Mouse (Mus musculus) ES-Bruce4 (cell line): ENCODE measurements around the gene Cbarp. TPM values are rescaled to one million over a fixed set of nuclear protein-coding genes. Genes with fewer than 3 reads are reported as not detected.
A peak's percentile ranks its signal among the peaks of the same experiment; 100 is the strongest.

Experiments
- H3K27ac ChIP-seq: 2 replicates; pipeline ENCODE4 v1.5.1; 2012; ENCODE audit warnings: low read length, inconsistent platforms; ENCODE audit not compliant: insufficient read depth
- H3K27me3 ChIP-seq: 2 replicates; pipeline ENCODE4 v1.6.1; 2012; ENCODE audit warnings: mild to moderate bottlenecking, low read length, inconsistent platforms; ENCODE audit not compliant: control insufficient read depth, poor library complexity, insufficient read depth, severe bottlenecking
- H3K36me3 ChIP-seq: 2 replicates; pipeline ENCODE4 v1.6.1; 2012; ENCODE audit warnings: inconsistent platforms, mild to moderate bottlenecking, low read length, moderate library complexity; ENCODE audit not compliant: control insufficient read depth, poor library complexity, insufficient read depth, severe bottlenecking
- H3K4me1 ChIP-seq: one replicate; pipeline ENCODE4 v1.8.1; 2011; ENCODE audit warnings: low read length; ENCODE audit not compliant: control insufficient read depth, insufficient read depth
- H3K4me3 ChIP-seq: 2 replicates; pipeline ENCODE4 v1.5.1; 2011; ENCODE audit warnings: low read depth, mild to moderate bottlenecking, low read length
- H3K9ac ChIP-seq: 2 replicates; pipeline ENCODE4 v1.6.1; 2012; ENCODE audit warnings: low read depth, mild to moderate bottlenecking, inconsistent platforms; ENCODE audit not compliant: poor library complexity, severe bottlenecking
- H3K9me3 ChIP-seq: replicated peaks from 2 replicates; pipeline ENCODE4 v1.6.1; 2012; ENCODE audit warnings: mild to moderate bottlenecking, low read length, inconsistent platforms; ENCODE audit not compliant: control insufficient read depth, poor library complexity, insufficient read depth, severe bottlenecking
- CTCF ChIP-seq: IDR thresholded peaks from one replicate; pipeline ENCODE4 v1.8.1; 2011; ENCODE audit warnings: low read depth, low read length
- EP300 ChIP-seq: IDR thresholded peaks from 2 replicates; pipeline ENCODE4 v1.6.1; 2011; ENCODE audit warnings: low read depth, low read length; ENCODE audit not compliant: insufficient read depth
- POLR2A ChIP-seq: IDR thresholded peaks from one replicate; pipeline ENCODE4 v1.8.1; 2011; ENCODE audit warnings: low read length; ENCODE audit not compliant: insufficient read depth
- polyA plus RNA-seq: library from polyadenylated mRNA; stranded (reverse); fragments of >200 nt; gene quantifications from 2 replicates; pipeline ENCODE4 v1.2.4, GENCODE M21; 2011; ENCODE audit warnings: low read depth; ENCODE audit not compliant: missing spikeins, insufficient read depth, insufficient read length

The Cbarp gene
- polyA plus RNA-seq, 1 experiment, result 29.8 TPM

DNA sequence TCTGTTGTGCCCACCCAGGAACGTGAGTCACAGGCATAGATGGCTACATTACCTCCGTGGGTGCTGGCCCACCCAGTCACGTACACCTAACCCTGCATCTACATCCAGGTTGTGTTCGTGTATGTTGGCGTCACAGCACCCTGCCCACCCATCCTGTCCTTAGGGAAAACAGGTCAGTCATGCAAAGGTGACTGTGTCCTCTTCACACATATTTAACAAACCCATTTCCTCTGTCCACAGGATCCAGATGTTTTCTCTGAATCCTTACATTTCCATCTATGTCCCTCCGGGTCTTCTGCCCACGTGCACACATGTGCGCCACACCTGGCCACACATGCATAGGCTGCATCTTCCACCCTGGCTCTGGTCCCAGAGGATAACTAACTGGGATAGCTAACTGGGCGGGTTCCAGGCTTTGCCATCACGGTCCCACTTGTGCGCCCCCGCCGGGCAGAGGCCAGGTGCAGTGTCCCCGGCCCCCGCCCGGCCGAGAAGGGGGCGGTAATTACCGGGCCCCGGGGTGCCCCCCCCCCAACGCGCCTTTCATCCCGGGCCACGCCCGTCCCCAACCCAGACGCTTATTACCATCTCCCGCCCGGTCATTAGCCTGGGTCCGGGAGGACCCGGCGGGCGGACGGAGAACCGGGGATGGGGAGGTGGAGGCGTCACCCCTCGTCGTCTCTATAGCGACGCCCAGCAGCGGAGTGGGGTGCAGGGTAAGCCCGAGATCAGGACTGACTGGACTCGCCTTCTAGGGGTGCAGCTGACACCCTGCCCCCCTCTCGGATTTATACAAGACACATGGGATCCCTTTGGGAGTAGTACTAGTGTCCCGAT lies 23.7 kb upstream of the Cbarp start:
- no peaks in the 10 kb centered on the region for H3K27me3 ChIP-seq
- H3K4me1 ChIP-seq, result peaks cover 7% of the 10 kb centered on the region
- no peak overlapping the region for H3K9ac ChIP-seq
- no peaks in the 10 kb centered on the region for H3K9me3 ChIP-seq
- TF ChIP-seq POLR2A (no peak), EP300 (no peak), CTCF (no peak)
- peak overlapping the region; percentile 2; the same call in 1 of the 2 replicates for H3K27ac ChIP-seq
- H3K4me3 ChIP-seq, result peak overlapping the region; percentile 1; the same call in 1 of the 2 replicates
- H3K36me3 ChIP-seq, result no peaks in the 10 kb centered on the region

DNA sequence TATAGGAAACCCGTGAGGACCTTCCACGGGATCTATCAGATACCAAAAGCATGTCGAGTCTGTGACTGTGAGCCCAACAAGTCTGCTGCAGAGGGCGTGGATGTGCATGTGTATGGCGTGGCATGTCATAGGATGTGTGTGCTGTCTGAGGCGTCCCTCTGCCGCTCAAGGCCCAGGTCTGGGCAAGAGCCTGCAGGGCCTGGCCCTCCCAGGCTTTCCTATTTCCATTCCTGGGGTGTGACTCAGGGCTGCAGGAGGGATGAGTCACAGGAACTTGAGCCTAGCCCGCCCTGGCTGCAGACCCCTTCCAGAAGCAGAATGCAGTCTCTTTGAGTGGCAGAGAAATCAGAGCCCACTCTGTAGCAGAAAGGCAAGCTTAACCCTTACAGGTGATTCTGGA lies 23.1 kb upstream of the Cbarp start:
- no peak overlapping the region for H3K4me3 ChIP-seq
- H3K27me3 ChIP-seq, result no peaks in the 10 kb centered on the region
- H3K36me3 ChIP-seq, result no peaks in the 10 kb centered on the region
- TF ChIP-seq CTCF (no peak), POLR2A (no peak), EP300 (no peak)
- peak overlapping the region; percentile 17; the same call in 1 of the 2 replicates for H3K27ac ChIP-seq
- peaks cover 11% of the 10 kb centered on the region for H3K4me1 ChIP-seq
- no peak overlapping the region for H3K9ac ChIP-seq
- H3K9me3 ChIP-seq, result no peaks in the 10 kb centered on the region

DNA sequence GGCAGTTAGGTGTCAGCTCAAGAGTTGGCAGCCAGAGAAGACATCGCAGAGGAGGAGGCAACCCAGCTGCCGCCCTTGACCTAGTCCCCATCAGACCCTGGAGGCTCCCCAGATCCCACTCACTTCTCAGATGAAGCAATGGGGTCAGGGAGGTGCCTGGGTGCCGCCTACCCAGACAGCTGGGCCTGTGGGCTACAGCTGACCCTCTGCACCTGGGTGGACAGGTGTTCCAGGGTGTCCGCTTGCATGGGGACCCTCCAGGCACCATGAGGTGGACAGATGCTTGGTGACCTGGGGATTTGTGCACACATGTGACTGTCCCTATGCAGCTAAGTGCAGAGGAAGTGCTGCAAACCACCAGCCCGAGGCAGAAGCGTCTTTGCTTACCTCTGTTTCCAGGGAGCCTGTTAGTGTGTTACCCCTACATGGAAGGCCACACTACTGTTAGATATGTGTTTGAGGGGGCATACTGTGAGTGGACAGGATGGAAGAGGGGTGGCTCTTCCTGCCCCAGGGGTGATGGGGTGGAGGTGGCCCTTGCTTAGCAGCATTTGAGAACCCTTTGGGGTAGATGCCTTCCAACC lies 22.2 kb upstream of the Cbarp start:
- H3K4me3 ChIP-seq, result no peak overlapping the region

GRCm38 (mm10) chr10:80162243-80162608 lies 21.6 kb upstream of the Cbarp start:
- Histone ChIP-seq H3K4me3 (no peak overlapping the region), H3K4me1 (peaks cover 12% of the 10 kb centered on the region)
- no peak for TF ChIP-seq EP300
- no peak for TF ChIP-seq CTCF
- no peak for TF ChIP-seq POLR2A

More for the DNA sequence above, 22.2 kb upstream of the Cbarp start:
- Histone ChIP-seq H3K4me1 (peaks cover 12% of the 10 kb centered on the region), H3K27ac (0 out of 2 replicates have a peak overlapping the region, but pooled peaks have one; percentile 3), H3K27me3 (no peaks in the 10 kb centered on the region), H3K36me3 (no peaks in the 10 kb centered on the region), H3K9me3 (no peaks in the 10 kb centered on the region), H3K9ac (no peak overlapping the region)
- no peak for TF ChIP-seq POLR2A
- no peak for TF ChIP-seq CTCF
- no peak for TF ChIP-seq EP300

GRCm38 (mm10) chr10:80161522-80162242 lies 21.0 kb upstream of the Cbarp start:
- Histone ChIP-seq H3K36me3 (peaks cover 6% of the 10 kb centered on the region), H3K27ac (peak overlapping the region; percentile 62), H3K4me1 (peaks cover 12% of the 10 kb centered on the region), H3K27me3 (no peaks in the 10 kb centered on the region), H3K9me3 (no peaks in the 10 kb centered on the region), H3K9ac (peak overlapping the region; percentile 31), H3K4me3 (no peak overlapping the region)
- no peak for TF ChIP-seq POLR2A
- TF ChIP-seq EP300, result 0 out of 2 replicates have a peak, but pooled peaks have one; percentile 20

More at GRCm38 (mm10) chr10:80162243-80162608, 21.6 kb upstream of the Cbarp start:
- no peak overlapping the region for H3K9ac ChIP-seq
- peaks cover under 1% of the 10 kb centered on the region; the same call in 1 of the 2 replicates for H3K36me3 ChIP-seq
- no peaks in the 10 kb centered on the region for H3K9me3 ChIP-seq
- H3K27me3 ChIP-seq, result no peaks in the 10 kb centered on the region
- no peak overlapping the region for H3K27ac ChIP-seq
